Mouse (Mus musculus): ENCODE results near the gene Slc29a3. TPM values are rescaled to one million over a fixed set of nuclear protein-coding genes. Genes with fewer than 3 reads are reported as not detected.

Slc29a3 gene
- total and polyA plus RNA-seq, 2 experiments, result 1.8 to 2.8 TPM

GRCm38 (mm10) chr10:60792365-60792764 lies 39.8 kb upstream of the Slc29a3 start:
- 24% methylated on average over 10 of the region's 10 CpGs for WGBS
- H3K36me3 ChIP-seq (ENCODE audit: control insufficient read depth, insufficient read depth, low read length), result no peaks in the 10 kb centered on the region

GRCm38 (mm10) chr10:60790912-60791311 lies 38.3 kb upstream of the Slc29a3 start:
- Histone ChIP-seq H3K27ac (replicated peaks; ENCODE audit: insufficient read depth, low read depth, low read length) (no peak overlapping the region), H3K4me3 (ENCODE audit: insufficient read depth, low read depth, low read length) (no peak overlapping the region), H3K27me3 (ENCODE audit: control insufficient read depth, insufficient read depth, low read length) (no peaks in the 10 kb centered on the region), H3K36me3 (ENCODE audit: control insufficient read depth, insufficient read depth, low read length) (no peaks in the 10 kb centered on the region), H3K9ac (ENCODE audit: low read depth, low read length) (no peak overlapping the region), H3K4me1 (ENCODE audit: control insufficient read depth, insufficient read depth, low read length) (no peaks in the 10 kb centered on the region), H3K79me2 (ENCODE audit: control insufficient read depth, insufficient read depth, low read length) (no peaks in the 10 kb centered on the region)
- no peak for TF ChIP-seq POLR2A (IDR thresholded peaks at IDR 0.05; ENCODE audit: extremely low read depth, insufficient read depth, low read length)
- no peak for TF ChIP-seq CTCF (IDR thresholded peaks at IDR 0.05; ENCODE audit: low read depth, low read length)
- DNase-seq (ENCODE audit: extremely low read depth, low read depth, low spot score), result no peak
- WGBS, result 72% methylated on average over 6 of the region's 6 CpGs

More at GRCm38 (mm10) chr10:60792365-60792764, 39.8 kb upstream of the Slc29a3 start:
- Histone ChIP-seq H3K9ac (ENCODE audit: low read depth, low read length) (no peak overlapping the region), H3K27me3 (ENCODE audit: control insufficient read depth, insufficient read depth, low read length) (no peaks in the 10 kb centered on the region), H3K79me2 (ENCODE audit: control insufficient read depth, insufficient read depth, low read length) (no peaks in the 10 kb centered on the region), H3K4me1 (ENCODE audit: control insufficient read depth, insufficient read depth, low read length) (no peaks in the 10 kb centered on the region), H3K27ac (replicated peaks; ENCODE audit: insufficient read depth, low read depth, low read length) (no peak overlapping the region), H3K4me3 (ENCODE audit: insufficient read depth, low read depth, low read length) (no peak overlapping the region)
- DNase-seq (ENCODE audit: extremely low read depth, low read depth, low spot score), result peak; percentile 46
- TF ChIP-seq CTCF (IDR thresholded peaks at IDR 0.05; ENCODE audit: low read depth, low read length) (no peak), POLR2A (IDR thresholded peaks at IDR 0.05; ENCODE audit: extremely low read depth, insufficient read depth, low read length) (no peak)

- H3K4me1 ChIP-seq (ENCODE audit: control insufficient read depth, insufficient read depth, low read length), result no peaks in the 10 kb centered on the region
- TF ChIP-seq POLR2A (IDR thresholded peaks at IDR 0.05; ENCODE audit: extremely low read depth, insufficient read depth, low read length) (no peak), CTCF (IDR thresholded peaks at IDR 0.05; ENCODE audit: low read depth, low read length) (no peak)
- DNase-seq (ENCODE audit: extremely low read depth, low read depth, low spot score), result no peak
- H3K9ac ChIP-seq (ENCODE audit: low read depth, low read length), result no peak overlapping the region
- H3K27me3 ChIP-seq (ENCODE audit: control insufficient read depth, insufficient read depth, low read length), result no peaks in the 10 kb centered on the region
- no peak overlapping the region for H3K27ac ChIP-seq (replicated peaks; ENCODE audit: insufficient read depth, low read depth, low read length)
- H3K4me3 ChIP-seq (ENCODE audit: insufficient read depth, low read depth, low read length), result no peak overlapping the region
- 91% methylated on average over 16 of the region's 16 CpGs for WGBS
- H3K79me2 ChIP-seq (ENCODE audit: control insufficient read depth, insufficient read depth, low read length), result no peaks in the 10 kb centered on the region
- no peaks in the 10 kb centered on the region for H3K36me3 ChIP-seq (ENCODE audit: control insufficient read depth, insufficient read depth, low read length)
These were observed 34.9 kb upstream of the Slc29a3 start for GRCm38 (mm10) chr10:60787303-60788074.

GRCm38 (mm10) chr10:60783608-60784007 lies 31.0 kb upstream of the Slc29a3 start:
- no peak overlapping the region for H3K9ac ChIP-seq (ENCODE audit: low read depth, low read length)
- WGBS, result 69% methylated on average over 2 of the region's 2 CpGs
- no peaks in the 10 kb centered on the region for H3K4me1 ChIP-seq (ENCODE audit: control insufficient read depth, insufficient read depth, low read length)
- no peaks in the 10 kb centered on the region for H3K27me3 ChIP-seq (ENCODE audit: control insufficient read depth, insufficient read depth, low read length)
- no peak overlapping the region for H3K27ac ChIP-seq (replicated peaks; ENCODE audit: insufficient read depth, low read depth, low read length)
- H3K36me3 ChIP-seq (ENCODE audit: control insufficient read depth, insufficient read depth, low read length), result no peaks in the 10 kb centered on the region
- no peak for DNase-seq (ENCODE audit: extremely low read depth, low read depth, low spot score)
- no peaks in the 10 kb centered on the region for H3K79me2 ChIP-seq (ENCODE audit: control insufficient read depth, insufficient read depth, low read length)
- TF ChIP-seq CTCF (IDR thresholded peaks at IDR 0.05; ENCODE audit: low read depth, low read length), result no peak
- no peak for TF ChIP-seq POLR2A (IDR thresholded peaks at IDR 0.05; ENCODE audit: extremely low read depth, insufficient read depth, low read length)
- no peak overlapping the region for H3K4me3 ChIP-seq (ENCODE audit: insufficient read depth, low read depth, low read length)

- H3K4me1 ChIP-seq (ENCODE audit: control insufficient read depth, insufficient read depth, low read length), result no peaks in the 10 kb centered on the region
- WGBS, result 10% methylated on average over 9 of the region's 9 CpGs
- DNase-seq (ENCODE audit: extremely low read depth, low read depth, low spot score), result peak; percentile 51
- no peaks in the 10 kb centered on the region for H3K79me2 ChIP-seq (ENCODE audit: control insufficient read depth, insufficient read depth, low read length)
- H3K4me3 ChIP-seq (ENCODE audit: insufficient read depth, low read depth, low read length), result no peak overlapping the region
- no peaks in the 10 kb centered on the region for H3K36me3 ChIP-seq (ENCODE audit: control insufficient read depth, insufficient read depth, low read length)
- TF ChIP-seq POLR2A (IDR thresholded peaks at IDR 0.05; ENCODE audit: extremely low read depth, insufficient read depth, low read length) (no peak), CTCF (IDR thresholded peaks at IDR 0.05; ENCODE audit: low read depth, low read length) (peak; percentile 94)
- no peaks in the 10 kb centered on the region for H3K27me3 ChIP-seq (ENCODE audit: control insufficient read depth, insufficient read depth, low read length)
- H3K9ac ChIP-seq (ENCODE audit: low read depth, low read length), result no peak overlapping the region
- no peak overlapping the region for H3K27ac ChIP-seq (replicated peaks; ENCODE audit: insufficient read depth, low read depth, low read length)
These were observed 27.0 kb upstream of the Slc29a3 start for GRCm38 (mm10) chr10:60779628-60780027.

GRCm38 (mm10) chr10:60778542-60778941 lies 25.9 kb upstream of the Slc29a3 start:
- 68% methylated on average over 12 of the region's 12 CpGs for WGBS
- DNase-seq (ENCODE audit: extremely low read depth, low read depth, low spot score), result no peak

More at GRCm38 (mm10) chr10:60778542-60778941, 25.9 kb upstream of the Slc29a3 start:
- Histone ChIP-seq H3K27ac (replicated peaks; ENCODE audit: insufficient read depth, low read depth, low read length) (no peak overlapping the region), H3K9ac (ENCODE audit: low read depth, low read length) (no peak overlapping the region), H3K27me3 (ENCODE audit: control insufficient read depth, insufficient read depth, low read length) (no peaks in the 10 kb centered on the region), H3K79me2 (ENCODE audit: control insufficient read depth, insufficient read depth, low read length) (no peaks in the 10 kb centered on the region), H3K36me3 (ENCODE audit: control insufficient read depth, insufficient read depth, low read length) (no peaks in the 10 kb centered on the region), H3K4me1 (ENCODE audit: control insufficient read depth, insufficient read depth, low read length) (no peaks in the 10 kb centered on the region), H3K4me3 (ENCODE audit: insufficient read depth, low read depth, low read length) (no peak overlapping the region)
- TF ChIP-seq CTCF (IDR thresholded peaks at IDR 0.05; ENCODE audit: low read depth, low read length) (peak; percentile 61), POLR2A (IDR thresholded peaks at IDR 0.05; ENCODE audit: extremely low read depth, insufficient read depth, low read length) (no peak)
